Mouse (Mus musculus): ENCODE data around the gene Aldh3b1.

Aldh3b1 gene

DNA sequence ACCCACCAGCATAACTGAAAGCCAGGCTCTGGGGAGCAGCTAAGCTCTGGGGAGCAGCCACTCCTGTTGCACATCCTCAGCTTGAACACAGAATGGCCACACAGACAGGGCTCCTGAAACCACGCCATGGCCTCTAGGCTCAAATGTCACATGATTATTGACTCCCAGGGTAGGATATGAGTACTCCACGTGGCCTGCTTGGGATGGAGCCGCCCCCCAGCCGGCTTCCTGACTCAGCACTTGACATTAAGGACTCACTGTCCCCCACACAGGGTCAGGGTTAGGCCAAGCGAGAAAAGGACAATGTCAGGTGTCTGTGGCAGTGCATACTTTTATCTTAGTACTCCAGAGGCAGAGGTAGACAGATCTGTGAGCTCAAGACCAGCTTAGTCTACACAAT, 19.4 kb downstream of the Aldh3b1 start:
- DNase-seq: no peak

GRCm38 (mm10) chr19:3907876-3908660, 21.5 kb downstream of the Aldh3b1 start:
- DNase-seq: no peak

DNA sequence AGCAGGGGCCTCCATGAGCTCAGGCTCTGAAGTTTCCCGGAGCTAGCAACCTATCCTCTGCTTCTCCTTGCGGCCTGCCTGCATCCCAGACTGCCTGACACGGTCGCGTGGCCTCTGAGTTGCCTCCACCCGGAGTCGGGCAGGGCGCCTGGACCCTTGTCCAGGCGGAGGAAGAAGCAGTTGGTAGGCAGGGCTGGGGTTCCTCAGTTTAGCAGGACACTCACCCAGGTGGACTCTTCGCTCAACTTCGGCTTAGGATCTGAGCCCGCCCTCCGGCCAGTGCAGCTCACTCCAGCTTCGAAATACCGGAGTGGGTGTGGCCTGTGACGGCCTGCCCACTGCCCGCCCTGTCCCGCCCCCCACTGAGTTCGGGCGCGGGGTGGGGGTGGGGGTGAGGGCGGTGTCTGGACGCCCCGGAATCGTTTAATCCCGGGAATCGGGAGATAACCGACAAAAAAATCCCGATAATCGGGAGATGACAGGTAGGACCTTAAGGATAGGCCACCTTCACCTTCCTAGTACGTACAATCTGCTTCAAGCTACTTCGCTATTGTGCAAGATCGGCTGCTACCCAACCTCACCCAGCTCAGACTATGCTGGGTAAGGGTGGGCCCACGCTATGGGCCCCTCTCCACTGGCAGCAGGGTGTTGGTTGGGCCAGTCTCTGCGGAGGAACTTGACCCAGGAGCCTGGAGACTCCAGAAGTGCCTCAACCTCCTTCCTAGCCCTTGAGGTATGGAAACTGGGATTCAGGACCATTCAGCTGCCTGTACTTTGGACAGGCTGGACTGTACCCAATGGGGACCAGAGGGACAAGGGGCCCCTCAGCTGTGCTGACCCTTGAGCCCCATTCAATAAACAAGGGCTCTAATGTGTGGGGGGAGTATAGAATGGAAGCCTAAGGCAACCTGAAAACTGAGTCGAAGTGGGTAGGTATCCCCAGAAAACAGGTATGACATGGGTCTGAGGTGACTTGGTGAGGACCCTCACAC, 22.5 kb downstream of the Aldh3b1 start, which contains the start of gene Tcirg1:
Tcirg1 (minus strand) TSS at position 339 of the 992 bp plus-strand sequence.
- peak; percentile 49 to 53 for DNase-seq

DNA sequence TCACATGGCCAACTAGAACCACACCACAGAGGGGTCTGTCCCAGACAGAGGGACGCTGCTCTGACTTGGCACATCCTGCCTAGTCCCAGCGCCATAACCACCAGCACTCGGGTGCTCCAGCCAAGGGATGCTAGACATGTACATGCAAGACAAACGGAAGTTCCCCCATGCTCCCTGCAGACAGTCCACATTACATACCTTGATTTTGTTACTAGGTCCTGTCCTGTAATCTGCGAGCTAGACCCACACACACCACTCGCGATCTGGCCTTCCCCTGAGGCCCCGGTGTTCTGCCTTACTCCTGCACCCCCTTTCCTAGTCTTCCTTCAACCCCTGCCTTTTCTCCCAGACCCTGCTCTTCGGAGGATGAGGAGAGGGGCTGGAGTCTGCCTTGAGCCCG, 23.3 kb downstream of the Aldh3b1 start:
- DNase-seq: no peak

DNA sequence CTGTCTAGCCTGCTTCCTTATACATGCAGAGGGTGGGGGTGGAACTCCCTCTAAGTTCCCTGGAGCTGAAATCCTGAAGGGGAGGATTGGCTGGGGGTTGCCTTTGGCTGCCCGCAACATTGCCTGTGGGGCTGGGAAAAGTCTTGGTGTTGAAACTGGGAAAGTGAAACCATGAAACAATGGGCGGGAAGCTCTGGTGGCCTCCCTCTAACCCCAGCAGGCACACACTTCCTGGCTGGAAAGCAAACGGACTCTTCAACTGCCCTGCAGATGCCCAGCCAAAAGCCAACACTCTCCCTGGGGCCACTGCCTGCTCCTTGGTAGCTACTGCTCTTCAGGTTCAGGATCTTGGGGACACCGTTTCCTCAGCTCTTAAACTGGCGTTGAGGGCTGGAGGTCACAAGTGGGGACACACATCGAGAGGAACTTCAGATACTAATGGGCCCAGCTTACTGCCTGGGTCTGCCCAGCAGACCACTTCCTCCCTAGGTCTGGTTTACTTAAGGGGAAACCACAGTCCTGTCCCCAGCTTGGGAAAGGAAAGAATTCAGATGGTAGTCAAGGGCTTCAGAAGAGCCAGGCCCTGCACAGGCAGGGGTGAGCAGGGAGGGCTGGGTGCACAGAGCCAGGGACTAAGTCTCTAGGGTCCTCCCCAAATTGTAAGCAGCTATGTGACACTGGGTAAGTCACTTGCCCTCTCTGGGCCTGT, 24.2 kb downstream of the Aldh3b1 start:
- DNase-seq: no peak

DNA sequence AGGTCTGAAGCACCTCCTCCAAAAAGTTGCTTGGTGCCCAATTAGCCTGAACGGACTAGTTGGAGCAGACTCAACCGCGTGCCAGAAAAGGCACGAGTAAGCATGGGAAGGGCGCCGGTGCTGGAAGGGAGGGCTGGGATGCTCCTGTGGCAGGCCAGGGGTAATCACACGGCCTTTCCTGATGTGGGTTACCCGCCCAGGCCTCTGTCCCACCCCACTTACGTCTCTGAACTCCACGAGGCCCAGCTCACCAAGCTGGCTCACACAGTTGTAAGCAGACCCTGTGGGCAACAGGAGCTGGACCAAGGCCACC, 25.3 kb downstream of the Aldh3b1 start:
- no peak for DNase-seq

GRCm38 (mm10) chr19:3903648-3904362, 25.8 kb downstream of the Aldh3b1 start:
- DNase-seq: no peak

GRCm38 (mm10) chr19:3902966-3903365, 26.6 kb downstream of the Aldh3b1 start:
- no peak for DNase-seq

GRCm38 (mm10) chr19:3899618-3900017, 30.0 kb downstream of the Aldh3b1 start:
- no peak for DNase-seq

GRCm38 (mm10) chr19:3898952-3899351, 30.7 kb downstream of the Aldh3b1 start:
- DNase-seq: no peak

- no peak for DNase-seq
Measured at GRCm38 (mm10) chr19:3897557-3897956, 32.1 kb downstream of the Aldh3b1 start.

DNA sequence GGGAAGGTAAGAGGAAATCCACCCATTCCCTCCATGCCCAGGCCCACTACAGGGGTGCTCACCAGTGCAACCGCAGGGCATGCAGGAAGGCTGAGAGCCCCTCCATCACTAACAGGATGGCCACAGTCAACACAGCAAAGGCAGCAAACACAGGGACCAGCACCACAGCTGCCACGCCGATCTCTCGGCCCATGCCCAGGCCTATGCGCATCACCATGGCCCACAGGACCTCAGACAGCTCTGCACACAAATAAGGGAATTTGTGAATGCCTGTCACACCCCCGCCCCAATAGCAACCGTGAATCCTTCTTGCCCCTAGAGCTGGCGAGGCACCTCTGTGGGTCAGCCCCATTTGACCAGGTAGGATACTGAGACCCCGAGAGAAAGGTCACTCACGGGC, 33.4 kb downstream of the Aldh3b1 start:
- no peak for DNase-seq

GRCm38 (mm10) chr19:3895171-3895631, 34.4 kb downstream of the Aldh3b1 start:
- DNase-seq: no peak

GRCm38 (mm10) chr19:3894294-3894693, 35.3 kb downstream of the Aldh3b1 start:
- no peak for DNase-seq

GRCm38 (mm10) chr19:3893545-3894116, 36.0 kb downstream of the Aldh3b1 start:
- no peak for DNase-seq

GRCm38 (mm10) chr19:3890181-3890580, 39.4 kb downstream of the Aldh3b1 start:
- no peak for DNase-seq

DNA sequence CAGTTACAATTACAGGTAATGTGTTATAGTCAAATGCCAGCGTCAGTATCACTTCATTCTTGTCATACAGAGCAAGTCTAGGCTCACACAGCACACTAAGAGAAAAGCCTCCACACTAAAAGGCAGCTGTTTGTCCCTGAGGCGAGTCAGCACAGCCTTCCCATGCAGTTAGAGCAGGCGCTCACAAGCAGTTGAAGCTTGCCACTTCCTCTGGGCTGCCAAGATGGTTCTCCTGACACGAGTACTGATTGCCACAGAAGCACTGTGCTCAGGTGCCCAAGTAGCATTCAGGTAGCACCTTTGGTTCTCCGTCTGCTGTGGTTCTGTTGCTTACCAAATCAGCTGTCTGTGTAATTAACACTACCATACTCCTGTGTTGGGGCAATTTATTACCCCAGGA, 40.5 kb downstream of the Aldh3b1 start:
- DNase-seq: no peak

GRCm38 (mm10) chr19:3884325-3884990, 45.1 kb downstream of the Aldh3b1 start:
- peak in 1 of 2 experiments; percentile 27 for DNase-seq

DNA sequence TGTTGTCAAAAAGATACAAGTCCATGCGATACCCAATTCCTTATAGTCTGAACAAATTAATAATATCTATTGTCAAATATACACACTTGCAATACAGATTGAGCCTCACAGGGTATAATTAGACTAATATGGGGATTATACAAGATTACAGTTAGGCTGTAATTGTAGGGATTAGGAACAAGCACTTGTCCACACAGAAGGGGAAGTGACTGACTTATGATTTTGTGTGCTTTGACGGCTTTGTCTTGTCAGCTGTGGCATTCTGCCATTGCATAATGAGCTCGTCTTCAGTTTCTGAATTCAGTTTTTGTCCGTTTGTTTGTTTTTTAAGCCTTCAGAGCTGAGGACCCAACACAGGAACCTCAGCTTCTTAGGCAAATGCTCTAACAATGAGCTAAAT, 47.4 kb downstream of the Aldh3b1 start:
- no peak for DNase-seq

DNA sequence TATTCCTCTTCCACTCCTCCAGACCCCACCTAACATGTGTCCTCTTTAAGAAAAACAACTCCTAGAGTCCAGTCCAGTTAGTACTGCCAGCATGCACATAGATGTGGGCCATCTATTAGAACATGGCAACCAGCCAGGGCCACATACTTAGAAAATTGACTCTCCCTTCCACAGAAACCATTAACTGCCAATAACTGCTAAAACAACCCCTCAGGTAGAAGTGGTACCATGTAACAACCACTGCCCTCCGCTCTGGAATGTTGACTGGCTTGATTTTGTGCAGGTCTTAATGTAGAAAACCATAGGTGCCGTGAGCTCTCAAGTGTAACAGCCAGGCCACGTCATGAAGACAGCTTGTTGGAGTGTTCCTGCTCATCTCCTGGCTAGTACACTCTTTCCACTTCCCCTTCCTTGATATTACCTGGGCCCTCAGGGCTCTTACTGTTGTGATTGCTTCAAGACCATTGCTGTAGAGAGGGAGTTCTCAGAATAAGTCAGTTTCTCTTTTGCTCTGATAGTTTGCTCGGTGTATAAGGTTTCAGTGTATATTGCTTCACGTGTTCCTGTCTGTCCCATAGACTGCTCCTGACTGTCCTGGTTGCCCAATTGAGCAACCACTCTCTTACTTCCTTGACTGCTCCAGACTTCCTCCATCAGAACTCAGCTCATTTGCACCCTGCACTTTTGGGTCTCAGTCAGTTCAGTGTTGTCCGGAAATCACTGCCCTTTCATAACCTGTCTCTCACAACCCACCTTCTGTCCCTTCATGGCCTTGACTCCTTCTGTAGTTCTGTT, 49.4 kb downstream of the Aldh3b1 start:
- no peak for DNase-seq

- DNase-seq: no peak
Measured at GRCm38 (mm10) chr19:3875045-3875444, 54.6 kb downstream of the Aldh3b1 start.

All from cerebellum, adult 18-20 months (tissue).